Mouse (Mus musculus): ENCODE results near the gene Tas1r1.
A peak's percentile ranks its signal among the peaks of the same experiment; 100 is the strongest.
"Not testable (repeated sequence)": the region's sequence is repeated elsewhere in the genome, so short reads cannot be mapped to it uniquely, and the experiment has no call there.

Gene Tas1r1

DNA sequence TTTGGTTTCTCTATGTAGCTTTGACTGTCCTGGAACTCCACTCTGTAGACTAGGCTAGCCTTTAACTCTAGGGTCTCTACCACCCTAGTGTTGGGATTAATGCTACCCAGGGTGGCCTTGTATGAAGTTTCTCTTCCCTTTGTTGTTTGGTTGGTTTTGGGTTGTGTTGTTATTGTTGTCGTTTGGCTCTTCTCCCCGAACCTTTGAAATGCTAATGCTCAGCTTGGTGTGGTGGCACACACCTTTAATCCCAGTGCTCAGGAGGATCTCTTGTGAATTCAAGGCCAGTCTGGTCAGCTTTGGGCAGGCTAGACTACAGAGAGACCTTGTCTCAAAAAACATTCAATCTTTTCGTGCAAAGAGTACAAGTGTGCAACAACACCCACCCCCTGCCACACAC lies 4.8 kb upstream of the Tas1r1 start:
- no peak for DNase-seq (ENCODE audit: low spot score)

DNA sequence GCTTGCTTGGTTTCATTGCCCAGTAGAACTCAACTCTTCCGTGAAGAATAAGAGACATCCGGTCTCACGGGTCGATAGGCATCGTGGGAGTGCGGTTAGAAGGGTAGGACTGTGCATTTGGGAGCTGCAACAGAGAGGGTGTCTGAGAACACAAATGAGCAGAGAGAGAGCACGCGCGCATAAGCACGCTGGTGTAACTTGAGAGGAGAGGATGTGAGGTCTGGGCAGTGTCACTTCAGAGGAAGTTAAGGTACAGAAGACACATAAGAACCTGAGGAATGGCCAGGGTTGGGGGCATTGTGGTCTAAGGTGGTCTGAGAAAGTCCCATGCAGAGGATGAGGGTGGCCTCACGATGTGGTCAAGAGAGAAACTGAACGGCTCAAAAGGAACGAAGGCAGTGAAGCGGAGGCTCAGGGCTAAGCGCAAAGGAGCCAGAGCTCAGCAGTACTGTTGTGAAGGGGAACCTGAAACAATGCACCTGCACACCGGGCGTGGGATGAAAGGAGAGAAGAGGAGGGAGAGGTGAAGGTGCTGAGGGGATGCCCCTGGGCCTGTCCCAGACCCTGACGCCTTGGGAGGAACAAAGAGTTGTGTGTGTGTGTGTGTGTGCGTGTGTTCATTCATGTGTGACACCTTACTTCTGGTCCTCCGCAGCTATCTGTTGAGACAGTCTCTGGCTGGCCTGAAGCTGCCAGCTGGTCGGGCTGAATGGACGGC lies 3.7 kb upstream of the Tas1r1 start:
- no peak for DNase-seq (ENCODE audit: low spot score)

DNA sequence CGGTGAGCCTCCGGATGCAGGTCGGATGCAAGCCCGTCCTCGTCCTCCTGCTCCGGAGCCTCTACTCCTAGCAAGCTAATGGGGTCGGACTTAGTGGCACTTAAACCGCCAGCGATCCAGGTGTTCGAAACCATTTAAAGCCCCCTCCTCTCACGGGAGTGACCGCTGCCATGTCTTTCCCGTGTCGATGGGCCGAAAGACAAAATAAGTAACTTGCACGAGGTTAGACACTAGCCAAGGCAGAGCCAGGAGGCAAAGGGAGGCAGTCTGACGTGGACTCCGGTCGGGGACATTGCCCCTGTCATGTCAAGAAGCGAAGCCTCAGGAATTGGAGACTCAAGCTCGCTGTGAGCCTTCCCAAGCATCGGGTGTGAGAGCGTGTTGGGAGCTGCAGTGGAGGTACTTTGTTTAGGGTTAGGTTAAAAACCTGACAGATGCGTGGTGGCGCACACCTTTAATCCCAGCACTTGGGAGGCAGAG lies 1.5 kb upstream of the Tas1r1 start:
- no peak for DNase-seq (ENCODE audit: low spot score)

DNA sequence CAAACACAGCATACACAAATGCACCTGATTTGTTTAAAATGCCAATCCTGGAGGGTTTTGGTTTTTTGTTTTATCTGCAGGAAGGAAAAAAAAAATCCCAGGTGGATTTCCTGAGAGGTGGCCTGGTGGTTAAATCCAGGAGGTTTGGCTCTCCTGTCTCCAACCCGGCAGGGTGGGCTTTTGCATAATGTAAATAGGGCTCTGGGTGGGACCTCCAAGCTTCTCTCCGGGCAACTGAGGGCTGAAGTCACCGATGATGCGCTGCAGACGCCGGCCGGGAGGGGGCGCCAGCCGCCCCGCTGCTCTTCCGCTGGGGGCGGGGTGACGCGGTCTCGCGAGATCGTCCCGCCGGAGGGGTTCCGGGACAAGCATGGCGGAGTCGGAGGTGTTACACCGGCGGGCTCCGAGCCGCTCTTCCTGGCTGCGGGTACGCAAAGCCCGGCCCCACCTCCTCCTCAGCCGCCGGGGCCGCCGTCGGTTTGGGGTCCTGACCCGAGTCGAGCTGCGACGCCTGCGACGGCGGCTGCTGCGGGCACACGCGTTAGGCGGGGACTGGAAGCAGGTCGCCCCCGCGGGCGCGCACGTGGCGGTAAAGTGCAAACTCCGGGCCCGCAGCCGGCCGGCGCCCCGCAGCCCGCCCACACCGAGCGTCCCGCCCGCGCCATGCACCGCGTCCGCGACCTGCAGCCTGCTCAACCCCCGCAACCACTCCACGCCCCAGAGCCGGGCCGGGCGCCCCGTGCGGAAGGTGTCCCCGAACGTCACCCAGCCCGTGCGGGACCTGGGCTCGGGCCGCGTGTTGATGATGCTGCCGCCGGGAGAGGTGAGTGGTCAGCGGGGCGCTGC lies 840 bp upstream of the Tas1r1 start, which contains the start of gene Nol9:
Gene Nol9, plus strand, starts transcription at position 337 of the 846 bp plus-strand sequence.
- DNase-seq (ENCODE audit: low spot score) = peak; percentile 91

- DNase-seq (ENCODE audit: low spot score) = not testable (repeated sequence)
Observed at GRCm38 (mm10) chr4:152036464-152036863, 1.9 kb downstream of the Tas1r1 start.

DNA sequence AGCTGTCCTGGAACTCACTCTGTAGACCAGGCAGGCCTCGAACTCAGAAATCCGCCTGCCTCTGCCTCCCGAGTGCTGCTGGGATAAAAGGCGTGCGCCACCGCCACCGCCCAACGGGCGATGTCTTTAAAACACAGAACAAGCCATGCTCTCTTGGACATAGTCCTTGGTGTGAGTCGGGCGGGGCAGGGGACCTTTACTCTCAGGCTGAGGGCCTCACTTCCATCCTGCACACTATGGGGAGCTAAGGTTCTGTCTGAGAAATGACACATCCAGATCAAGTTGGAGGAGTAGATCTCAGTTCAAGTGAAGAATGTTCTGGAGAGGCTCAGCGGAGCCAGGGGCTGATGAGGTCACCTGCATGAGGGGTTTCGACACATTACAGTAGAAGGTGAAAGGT lies 5.4 kb downstream of the Tas1r1 start:
- no peak for DNase-seq (ENCODE audit: low spot score)

DNA sequence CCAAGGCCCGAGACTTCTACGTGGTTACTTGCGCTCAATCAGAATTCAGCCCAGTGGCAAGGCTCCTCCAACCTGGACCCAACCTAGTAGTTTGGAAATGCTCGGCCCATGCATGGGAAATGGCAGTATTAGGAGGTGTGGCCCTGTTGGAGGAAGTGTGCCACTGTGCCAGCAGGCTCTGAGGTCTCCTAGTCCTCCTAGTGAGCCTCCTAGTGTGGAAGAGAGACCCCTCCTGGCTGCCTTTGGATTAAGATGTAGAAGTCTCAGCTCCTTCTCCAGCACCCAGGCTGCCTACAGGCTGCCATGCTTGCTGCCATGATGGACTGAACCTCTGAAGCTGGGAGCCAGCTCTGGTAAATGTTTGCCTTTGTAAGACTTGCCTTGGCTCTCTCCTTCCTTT lies 8.4 kb downstream of the Tas1r1 start:
- no peak for DNase-seq (ENCODE audit: low spot score)

DNA sequence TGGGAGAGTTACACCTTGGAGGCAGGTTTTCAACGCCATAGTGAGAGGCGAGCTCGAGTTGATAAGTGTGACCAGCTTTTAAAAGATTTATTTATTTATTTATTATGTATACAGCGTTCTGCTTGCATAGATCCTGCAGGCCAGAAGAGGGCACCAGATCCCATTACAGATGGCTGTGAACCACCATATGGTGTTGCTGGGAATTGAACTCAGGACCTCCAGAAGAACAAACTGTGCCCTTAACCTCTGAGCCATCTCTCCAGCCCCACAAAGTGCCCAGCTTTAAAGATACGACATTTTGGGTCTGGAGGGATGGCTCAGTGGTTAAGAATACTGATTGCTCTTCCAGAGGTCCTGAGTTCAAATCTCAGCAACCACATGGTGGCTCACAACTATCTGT lies 9.3 kb downstream of the Tas1r1 start:
- no peak for DNase-seq (ENCODE audit: low spot score)

DNA sequence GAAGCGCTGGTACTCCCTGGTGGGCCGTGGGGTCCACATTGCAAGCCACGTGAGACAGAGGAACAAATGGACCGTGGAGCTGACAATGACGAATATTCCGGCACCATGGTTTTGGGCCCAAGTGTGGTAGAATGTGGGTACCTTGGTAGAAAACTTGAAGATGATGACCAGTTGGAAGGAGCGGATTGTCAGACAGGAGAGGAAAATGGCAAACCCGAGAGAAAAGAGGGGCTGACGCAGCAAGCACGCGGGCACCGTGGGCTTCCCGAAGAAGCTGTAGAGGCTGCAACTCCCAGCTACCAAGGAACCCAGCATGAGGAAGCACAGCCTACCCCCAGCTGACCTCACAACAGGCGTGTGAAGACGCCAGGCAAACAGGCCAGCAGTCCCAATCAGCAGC lies 9.9 kb downstream of the Tas1r1 start:
- DNase-seq (ENCODE audit: low spot score) = no peak

- DNase-seq (ENCODE audit: low spot score) = peak; percentile 98
Observed at GRCm38 (mm10) chr4:152027524-152027923, 10.8 kb downstream of the Tas1r1 start, which contains the start of gene Zbtb48. TSS of gene Zbtb48 (minus strand) at chr4:152027671.

DNA sequence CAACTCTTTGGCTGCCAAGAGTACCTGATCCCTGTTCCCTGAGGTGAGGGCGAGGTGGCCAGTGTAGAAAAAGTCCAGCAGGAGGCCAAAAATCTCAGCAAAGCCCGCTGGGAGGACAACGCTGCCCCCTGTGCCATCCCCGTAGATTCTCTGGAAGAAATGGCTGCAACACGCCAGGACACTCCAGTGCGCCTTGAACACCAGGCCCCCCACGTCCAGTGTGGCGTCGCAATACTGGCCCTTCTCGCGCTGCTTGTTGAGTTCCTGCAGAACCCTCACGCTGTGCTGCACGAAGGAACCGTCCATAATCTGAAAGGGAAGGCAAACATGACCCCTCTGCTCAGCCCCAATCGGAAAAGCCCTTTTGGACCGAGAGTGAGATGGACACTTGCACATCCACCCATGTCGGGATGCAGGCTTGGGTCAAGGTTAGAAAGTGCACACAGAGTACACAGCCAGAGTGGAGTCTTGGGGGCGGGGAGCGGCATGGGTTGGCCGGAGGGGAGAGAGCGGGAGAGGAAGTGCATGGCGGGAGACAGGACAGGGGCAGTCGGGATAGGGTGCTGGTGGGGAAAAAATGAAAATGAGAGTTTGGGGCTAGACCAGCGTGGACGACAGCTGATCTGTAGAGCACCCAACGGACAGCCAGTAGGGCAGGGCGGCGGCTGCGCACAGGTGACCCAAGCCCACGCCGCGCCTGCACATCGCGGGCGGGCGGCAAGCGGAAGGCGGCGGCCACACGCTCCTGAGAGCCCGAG lies 11.4 kb downstream of the Tas1r1 start:
- peak; percentile 40 for DNase-seq (ENCODE audit: low spot score)

DNA sequence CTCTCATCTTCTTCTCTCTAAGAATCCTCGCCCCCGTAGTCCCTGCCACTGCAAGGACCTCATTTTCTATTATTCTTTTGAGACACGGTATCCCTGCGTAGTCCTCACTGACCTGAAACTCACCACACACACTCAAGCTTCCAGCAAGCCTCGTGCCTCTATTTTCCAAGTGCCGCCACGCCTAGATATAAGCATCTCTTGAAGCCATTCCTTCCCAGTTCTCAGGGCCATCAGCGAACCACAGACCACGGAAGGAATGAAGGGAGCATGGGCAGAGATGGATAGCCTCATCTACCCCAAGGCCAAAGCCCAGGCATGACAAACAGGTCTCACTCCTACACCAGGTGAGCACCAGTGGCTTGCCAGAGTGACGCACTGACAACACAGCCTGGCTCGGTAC lies 13.8 kb downstream of the Tas1r1 start:
- DNase-seq (ENCODE audit: low spot score) = no peak

DNA sequence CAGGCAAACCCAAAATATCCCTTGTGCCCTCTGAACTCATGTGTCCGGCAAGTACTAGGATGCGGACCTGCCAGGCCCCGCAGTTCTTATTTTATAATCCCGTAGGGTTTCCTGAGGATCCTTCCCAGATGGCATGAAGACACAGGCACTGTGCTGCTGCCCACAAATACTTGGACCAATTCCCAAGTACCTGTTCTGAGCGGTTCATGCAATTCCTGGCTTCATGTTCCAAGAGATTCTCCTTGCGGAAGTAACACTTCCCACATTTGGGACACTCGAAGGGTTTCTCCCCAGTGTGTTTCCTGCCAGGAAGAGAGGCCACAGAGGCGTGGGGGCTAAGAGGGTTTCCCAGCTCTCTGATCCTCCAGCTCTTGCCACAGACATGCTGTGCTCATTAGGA lies 15.9 kb downstream of the Tas1r1 start:
- no peak for DNase-seq (ENCODE audit: low spot score)

GRCm38 (mm10) chr4:152021568-152022097 lies 16.7 kb downstream of the Tas1r1 start:
- DNase-seq (ENCODE audit: low spot score) = no peak

- DNase-seq (ENCODE audit: low spot score) = no peak
Observed at GRCm38 (mm10) chr4:152020024-152020423, 18.3 kb downstream of the Tas1r1 start.

- no peak for DNase-seq (ENCODE audit: low spot score)
Observed at GRCm38 (mm10) chr4:152019073-152019472, 19.3 kb downstream of the Tas1r1 start.

DNA sequence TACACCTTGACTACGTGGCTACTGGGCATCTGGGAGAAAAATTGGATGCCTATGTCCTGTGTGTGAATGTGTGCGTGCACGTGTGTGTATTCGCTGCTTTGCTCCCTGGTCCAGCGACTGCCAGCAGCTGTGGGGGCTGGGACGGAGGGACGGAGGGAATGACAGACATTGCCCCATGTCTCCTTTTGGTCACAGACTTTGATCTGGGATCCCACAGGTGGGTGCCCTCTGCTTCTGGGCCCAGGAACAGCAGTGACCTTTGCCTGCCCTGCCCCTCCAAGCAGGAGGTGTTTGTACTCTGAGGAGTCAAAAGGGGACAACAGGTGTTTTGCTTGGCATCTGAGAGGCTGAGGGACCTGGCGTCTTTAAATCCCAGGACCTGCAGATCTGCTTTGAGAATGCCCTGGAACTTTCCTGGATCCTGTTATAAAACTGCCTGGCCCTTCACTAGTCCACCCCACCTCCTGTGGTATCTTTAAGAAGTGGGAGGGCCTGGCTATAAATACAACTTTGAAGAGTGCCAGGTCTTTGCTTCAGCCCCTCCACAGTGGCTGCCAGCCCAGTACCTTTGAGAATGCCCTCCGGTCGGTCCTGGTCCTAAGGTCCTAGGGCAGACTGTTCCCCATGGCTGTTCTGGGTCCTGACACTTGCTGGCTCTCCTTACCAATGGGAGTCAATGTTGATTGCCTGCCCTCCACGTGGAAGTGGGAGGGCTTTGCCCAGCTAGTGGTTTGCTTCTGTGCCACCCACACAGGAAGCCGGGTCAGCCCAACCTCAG lies 25.1 kb downstream of the Tas1r1 start:
- no peak for DNase-seq (ENCODE audit: low spot score)

GRCm38 (mm10) chr4:152012109-152012508 lies 26.3 kb downstream of the Tas1r1 start:
- no peak for DNase-seq (ENCODE audit: low spot score)

GRCm38 (mm10) chr4:152011171-152011760 lies 27.1 kb downstream of the Tas1r1 start:
- no peak for DNase-seq (ENCODE audit: low spot score)

- DNase-seq (ENCODE audit: low spot score) = no peak
Observed at GRCm38 (mm10) chr4:152010707-152011134, 27.6 kb downstream of the Tas1r1 start.

Measured in embryo, embryonic 10 days (tissue).